Mouse (Mus musculus): ENCODE data around the gene Wwox.

DNA sequence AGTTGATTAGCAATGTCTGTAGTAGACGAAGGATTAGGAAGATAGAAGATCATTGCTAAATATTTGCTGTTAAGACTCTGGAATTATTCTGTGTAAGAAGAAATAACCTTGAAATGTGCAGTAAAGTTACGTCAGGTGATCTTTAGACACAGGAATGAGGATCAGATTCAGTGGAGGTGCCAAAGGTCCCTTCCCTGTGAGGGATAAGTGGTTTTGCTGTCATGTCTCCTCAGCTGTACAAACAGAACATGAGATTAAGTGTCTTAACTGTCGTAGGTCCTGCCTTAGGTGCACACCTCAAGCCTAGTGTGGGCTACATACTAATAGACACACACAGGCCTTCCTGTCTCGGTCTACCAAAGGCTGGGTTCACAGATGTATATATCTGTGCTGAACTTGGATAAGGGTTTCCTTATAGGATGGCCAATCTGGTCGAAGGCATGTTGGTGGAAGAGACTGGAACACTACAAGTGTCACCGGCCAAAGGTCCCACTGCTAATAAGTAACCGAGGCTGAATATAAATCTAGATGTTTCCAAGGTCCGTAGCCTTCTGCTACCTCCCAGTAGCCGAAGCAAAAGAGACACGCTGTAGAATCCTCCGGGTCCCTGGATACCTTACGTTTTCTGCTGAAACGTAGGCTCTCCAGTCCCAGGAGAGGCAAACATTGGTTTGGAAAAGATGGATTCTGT is 746.8 kb downstream of the Wwox start:
- TF ChIP-seq CTCF (IDR thresholded peaks at IDR 0.05; ENCODE audit: low read depth, low read length) (no peak), POLR2A (IDR thresholded peaks at IDR 0.05; ENCODE audit: borderline replicate concordance, low read depth, low read length) (no peak)
